Mouse (Mus musculus) layer of hippocampus, postnatal 14 days (tissue): Measurements from ENCODE around the gene Pde10a. TPM values are rescaled to one million over a fixed set of nuclear protein-coding genes. Genes with fewer than 3 reads are reported as not detected.

ENCODE experiments used
- DNase-seq, 2 experiments: peaks; one replicate each; pipeline ENCODE4 v3.0.0; 2021 to 2022; ENCODE audit warnings: low spot score in 2 of 2, mixed read lengths in 1 of 2
- total RNA-seq, 2 experiments: library from RNA; stranded (reverse); gene quantifications; 2 replicates each; pipeline ENCODE4 v1.2.3; 2021

Gene Pde10a
- total RNA-seq, 2 experiments from 2014 or later = 66.5 to 67.2 TPM

GRCm38 (mm10) chr17:8935604-8936003 is 410.4 kb downstream of the Pde10a start:
- DNase-seq = peak in 1 of 2 experiments; percentile 35

GRCm38 (mm10) chr17:8936603-8937002 is 411.4 kb downstream of the Pde10a start:
- peak in 1 of 2 experiments; percentile 72 for DNase-seq

GRCm38 (mm10) chr17:8951588-8951987 is 426.4 kb downstream of the Pde10a start:
- no peak for DNase-seq

- DNase-seq = no peak
Measured at GRCm38 (mm10) chr17:8952951-8953350, 427.8 kb downstream of the Pde10a start.

GRCm38 (mm10) chr17:8958125-8958524 is 433.0 kb downstream of the Pde10a start:
- DNase-seq = no peak

GRCm38 (mm10) chr17:8960386-8960785 is 435.2 kb downstream of the Pde10a start:
- DNase-seq = no peak

- DNase-seq = peak in 1 of 2 experiments; percentile 45
Measured at GRCm38 (mm10) chr17:8961097-8961496, 435.9 kb downstream of the Pde10a start.

- DNase-seq = no peak
Measured at GRCm38 (mm10) chr17:8961644-8962043, 436.5 kb downstream of the Pde10a start.

- no peak for DNase-seq
Measured at GRCm38 (mm10) chr17:8965177-8965576, 440.0 kb downstream of the Pde10a start.

- no peak for DNase-seq
Measured at GRCm38 (mm10) chr17:8972152-8972854, 447.1 kb downstream of the Pde10a start.

GRCm38 (mm10) chr17:8973331-8973730 is 448.2 kb downstream of the Pde10a start:
- no peak for DNase-seq

- no peak for DNase-seq
Measured at GRCm38 (mm10) chr17:8974423-8974822, 449.3 kb downstream of the Pde10a start.

GRCm38 (mm10) chr17:8974823-8975397 is 449.7 kb downstream of the Pde10a start:
- no peak for DNase-seq

- DNase-seq = peak in 1 of 2 experiments; percentile 52
Measured at GRCm38 (mm10) chr17:8976745-8977144, 451.6 kb downstream of the Pde10a start.

- DNase-seq = no peak
Measured at GRCm38 (mm10) chr17:8977271-8977670, 452.1 kb downstream of the Pde10a start.

GRCm38 (mm10) chr17:8983576-8983975 is 458.4 kb downstream of the Pde10a start:
- no peak for DNase-seq

- peak in 1 of 2 experiments; percentile 57 for DNase-seq
Measured at GRCm38 (mm10) chr17:8985714-8986113, 460.5 kb downstream of the Pde10a start.

- peak; percentile 36 to 77 for DNase-seq
Measured at GRCm38 (mm10) chr17:8986551-8986950, 461.4 kb downstream of the Pde10a start.

GRCm38 (mm10) chr17:8987369-8987768 is 462.2 kb downstream of the Pde10a start:
- DNase-seq = no peak

- DNase-seq = peak; percentile 91 to 92
Measured at GRCm38 (mm10) chr17:8988119-8988807, 463.1 kb downstream of the Pde10a start, which contains the start of gene 1700010I14Rik. Gene 1700010I14Rik (plus strand): TSS chr17:8988333.

- peak in 1 of 2 experiments; percentile 53 for DNase-seq
Measured at GRCm38 (mm10) chr17:8991160-8991559, 466.0 kb downstream of the Pde10a start.

- no peak for DNase-seq
Measured at GRCm38 (mm10) chr17:8995344-8995743, 470.2 kb downstream of the Pde10a start.
